Mouse (Mus musculus): Measurements from ENCODE around the gene Fnbp1. TPM values are rescaled to one million over a fixed set of nuclear protein-coding genes. Genes with fewer than 3 reads are reported as not detected.

Fnbp1 gene
- polyA plus RNA-seq, 1 experiment from 2014 or later = 21.6 TPM

GRCm38 (mm10) chr2:31118639-31119380, 23.0 kb downstream of the Fnbp1 start:
- no peaks in the 10 kb centered on the region for H3K36me3 ChIP-seq
- no peak overlapping the region for H3K4me3 ChIP-seq
- no peaks in the 10 kb centered on the region for H3K27me3 ChIP-seq
- H3K4me1 ChIP-seq (replicated peaks) = peaks cover 31% of the 10 kb centered on the region; the same call in 1 of the 2 replicates
- no peak overlapping the region for H3K9ac ChIP-seq
- H3K4me2 ChIP-seq = no peak overlapping the region
- H3K27ac ChIP-seq (replicated peaks) = no peak overlapping the region
- ATAC-seq (ENCODE audit: low read depth) = peak; percentile 40; the same call in 1 of the 2 replicates
- 82% methylated on average over 10 of the region's 10 CpGs for WGBS
- H3K9me3 ChIP-seq = no peaks in the 10 kb centered on the region

DNA sequence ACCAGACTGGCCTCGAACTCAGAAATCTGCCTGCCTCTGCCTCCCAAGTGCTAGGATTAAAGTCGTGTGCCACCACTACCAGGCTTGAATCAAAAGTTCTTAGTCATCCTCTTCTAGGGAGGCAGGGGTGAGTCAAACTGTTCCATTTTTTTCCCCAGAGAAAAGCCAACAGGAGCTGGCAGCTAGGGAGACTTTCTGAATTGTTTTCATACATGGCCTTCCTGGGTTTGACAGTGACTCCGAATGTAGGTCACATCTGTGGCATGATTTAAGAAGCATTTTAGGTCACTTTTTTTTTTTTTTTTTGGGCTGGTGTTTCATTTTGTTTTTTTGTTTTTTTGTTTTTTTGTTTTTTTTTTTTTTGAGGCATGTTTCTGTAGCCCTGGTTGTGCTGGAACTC, 23.6 kb downstream of the Fnbp1 start:
- no peak for ATAC-seq (ENCODE audit: low read depth)
- WGBS = 94% methylated on average over 3 of the region's 3 CpGs
- Histone ChIP-seq H3K36me3 (no peaks in the 10 kb centered on the region), H3K9me3 (no peaks in the 10 kb centered on the region), H3K4me3 (no peak overlapping the region), H3K9ac (no peak overlapping the region), H3K4me2 (no peak overlapping the region), H3K27me3 (no peaks in the 10 kb centered on the region), H3K4me1 (replicated peaks) (peaks cover 31% of the 10 kb centered on the region; the same call in 1 of the 2 replicates), H3K27ac (replicated peaks) (no peak overlapping the region)

GRCm38 (mm10) chr2:31115943-31116731, 25.7 kb downstream of the Fnbp1 start:
- Histone ChIP-seq H3K27me3 (no peaks in the 10 kb centered on the region), H3K9ac (no peak overlapping the region), H3K4me2 (no peak overlapping the region), H3K9me3 (no peaks in the 10 kb centered on the region), H3K4me1 (replicated peaks) (peaks cover 31% of the 10 kb centered on the region; the same call in 1 of the 2 replicates), H3K36me3 (no peaks in the 10 kb centered on the region), H3K27ac (replicated peaks) (no peak overlapping the region), H3K4me3 (no peak overlapping the region)
- 71% methylated on average over 10 of the region's 10 CpGs for WGBS
- no peak for ATAC-seq (ENCODE audit: low read depth)

- H3K27me3 ChIP-seq = no peaks in the 10 kb centered on the region
- peaks cover 31% of the 10 kb centered on the region; the same call in 1 of the 2 replicates for H3K4me1 ChIP-seq (replicated peaks)
- no peaks in the 10 kb centered on the region for H3K9me3 ChIP-seq
- no peaks in the 10 kb centered on the region for H3K36me3 ChIP-seq
- 0 out of 2 replicates have a peak overlapping the region, but pooled peaks have one; percentile 23 for H3K27ac ChIP-seq (replicated peaks)
- WGBS = 66% methylated on average over 10 of the region's 10 CpGs
- no peak for ATAC-seq (ENCODE audit: low read depth)
- H3K4me2 ChIP-seq = no peak overlapping the region
- H3K9ac ChIP-seq = no peak overlapping the region
- H3K4me3 ChIP-seq = no peak overlapping the region
Measured at GRCm38 (mm10) chr2:31115091-31115942, 26.5 kb downstream of the Fnbp1 start.

GRCm38 (mm10) chr2:31114205-31114604, 27.6 kb downstream of the Fnbp1 start:
- no peak for ATAC-seq (ENCODE audit: low read depth)
- Histone ChIP-seq H3K36me3 (no peaks in the 10 kb centered on the region), H3K27ac (replicated peaks) (no peak overlapping the region), H3K4me3 (no peak overlapping the region), H3K9me3 (no peaks in the 10 kb centered on the region), H3K4me2 (no peak overlapping the region), H3K4me1 (replicated peaks) (peaks cover 21% of the 10 kb centered on the region; the same call in 1 of the 2 replicates), H3K9ac (no peak overlapping the region), H3K27me3 (no peaks in the 10 kb centered on the region)
- WGBS = 94% methylated on average over 2 of the region's 2 CpGs

DNA sequence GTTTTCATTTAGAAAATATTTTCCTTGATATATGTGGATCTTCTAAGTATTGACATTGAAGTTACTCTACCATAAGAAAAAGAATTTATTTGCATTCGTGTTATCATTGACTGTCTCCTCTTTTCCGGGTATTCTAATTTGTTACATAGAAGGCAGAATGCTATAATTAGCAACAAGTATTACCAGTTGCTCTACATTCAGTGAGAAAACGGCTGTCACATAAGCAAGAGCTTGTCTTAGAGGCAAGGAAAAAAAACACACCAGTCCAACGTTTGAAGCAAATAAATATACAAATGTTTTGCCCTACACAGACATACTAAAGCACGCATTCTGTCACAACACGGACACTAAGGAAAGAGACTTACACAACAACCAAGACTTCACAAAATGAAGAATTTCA, 30.1 kb downstream of the Fnbp1 start:
- Histone ChIP-seq H3K9ac (no peak overlapping the region), H3K4me1 (replicated peaks) (peaks cover 34% of the 10 kb centered on the region), H3K27me3 (no peaks in the 10 kb centered on the region), H3K4me3 (no peak overlapping the region), H3K9me3 (no peaks in the 10 kb centered on the region), H3K27ac (replicated peaks) (no peak overlapping the region), H3K4me2 (no peak overlapping the region), H3K36me3 (no peaks in the 10 kb centered on the region)
- 87% methylated on average over 6 of the region's 6 CpGs for WGBS
- ATAC-seq (ENCODE audit: low read depth) = no peak

DNA sequence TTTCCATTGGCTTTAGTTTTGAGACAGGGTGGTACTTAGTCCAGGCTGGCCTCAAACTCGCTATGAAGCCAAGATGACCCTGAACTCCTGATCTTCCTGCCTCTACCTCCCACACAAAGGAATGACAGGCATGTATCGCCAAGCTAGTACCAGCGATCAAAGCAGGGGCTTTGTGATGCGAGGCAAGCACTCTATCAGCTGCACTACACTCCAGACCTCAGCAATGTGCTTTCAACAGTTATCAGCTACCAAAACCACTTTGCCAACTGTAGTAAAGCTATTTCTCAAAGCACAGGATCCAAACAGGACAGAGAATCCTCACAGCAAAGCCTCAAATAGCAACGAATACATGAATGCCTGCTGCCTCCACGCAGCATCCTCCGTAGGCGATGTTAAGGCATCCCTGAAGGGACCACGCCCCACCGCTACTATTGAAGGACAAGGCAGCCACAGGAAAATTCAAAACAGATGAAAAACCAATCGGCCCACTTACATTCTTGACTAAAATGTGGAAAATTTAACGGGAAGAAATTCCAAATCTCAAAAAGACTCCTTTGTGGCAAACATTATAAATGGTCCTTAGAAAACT, 31.8 kb downstream of the Fnbp1 start:
- Histone ChIP-seq H3K4me3 (no peak overlapping the region), H3K36me3 (no peaks in the 10 kb centered on the region)

DNA sequence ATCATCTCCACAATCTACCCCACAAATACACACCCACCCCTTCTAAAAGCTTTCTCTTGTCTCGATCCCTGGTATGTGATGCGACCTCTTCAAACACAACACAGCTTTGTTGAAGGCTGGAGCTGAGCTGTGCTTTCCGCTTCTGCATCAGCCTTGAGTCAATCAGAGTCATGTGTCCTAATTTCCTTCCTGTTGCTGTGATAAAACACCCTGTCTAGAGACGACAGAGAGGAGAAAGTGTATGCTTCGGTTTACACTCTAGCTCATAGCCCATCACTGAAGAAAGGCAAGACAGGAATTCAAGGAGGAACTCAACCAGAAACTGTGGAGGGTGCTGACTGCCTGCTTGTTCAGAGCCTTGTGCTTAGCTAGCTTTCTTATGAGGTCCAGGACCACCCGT, 33.6 kb downstream of the Fnbp1 start:
- H3K4me3 ChIP-seq = no peak overlapping the region
- H3K27ac ChIP-seq (replicated peaks) = peak overlapping the region; percentile 82; the same call in 1 of the 2 replicates
- H3K4me2 ChIP-seq = no peak overlapping the region
- WGBS = 80% methylated on average over 6 of the region's 6 CpGs
- no peak for ATAC-seq (ENCODE audit: low read depth)
- peaks cover 22% of the 10 kb centered on the region for H3K4me1 ChIP-seq (replicated peaks)
- no peak overlapping the region for H3K9ac ChIP-seq
- H3K27me3 ChIP-seq = no peaks in the 10 kb centered on the region
- no peaks in the 10 kb centered on the region for H3K36me3 ChIP-seq
- no peaks in the 10 kb centered on the region for H3K9me3 ChIP-seq

More for the DNA sequence above, 31.8 kb downstream of the Fnbp1 start:
- WGBS = 79% methylated on average over 12 of the region's 12 CpGs
- H3K9ac ChIP-seq = no peak overlapping the region
- no peaks in the 10 kb centered on the region for H3K9me3 ChIP-seq
- ATAC-seq (ENCODE audit: low read depth) = no peak
- no peak overlapping the region for H3K27ac ChIP-seq (replicated peaks)
- H3K4me2 ChIP-seq = no peak overlapping the region
- H3K4me1 ChIP-seq (replicated peaks) = peaks cover 23% of the 10 kb centered on the region
- H3K27me3 ChIP-seq = no peaks in the 10 kb centered on the region

- Histone ChIP-seq H3K9ac (no peak overlapping the region; the same call in 1 of the 2 replicates), H3K4me2 (peak overlapping the region; percentile 25; the same call in 1 of the 2 replicates), H3K4me3 (no peak overlapping the region), H3K27me3 (no peaks in the 10 kb centered on the region), H3K4me1 (replicated peaks) (peaks cover 22% of the 10 kb centered on the region), H3K36me3 (no peaks in the 10 kb centered on the region), H3K9me3 (no peaks in the 10 kb centered on the region), H3K27ac (replicated peaks) (peak overlapping the region; percentile 82)
- ATAC-seq (ENCODE audit: low read depth) = peak; percentile 81
- 47% methylated on average over 11 of the region's 11 CpGs for WGBS
Measured at GRCm38 (mm10) chr2:31106621-31107320, 35.0 kb downstream of the Fnbp1 start.

DNA sequence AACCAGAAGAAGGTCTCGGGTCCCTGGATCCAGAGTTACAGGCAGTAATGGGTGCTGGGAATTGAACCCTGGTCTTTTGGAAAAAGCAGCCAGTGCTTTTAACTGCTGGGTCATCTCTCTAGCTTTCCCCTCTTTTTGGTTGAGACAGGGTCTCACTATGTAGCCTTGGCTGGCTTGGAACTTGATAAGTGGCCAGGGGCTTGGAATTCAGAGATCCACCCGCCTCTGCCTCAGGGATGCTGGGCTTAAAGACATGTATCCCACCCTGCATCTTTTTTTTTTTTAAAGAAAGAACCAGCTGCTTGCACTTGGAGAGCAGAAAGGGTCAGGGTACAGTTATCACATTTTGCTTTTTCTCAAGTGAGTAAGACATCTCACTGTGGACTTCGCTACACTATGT, 35.8 kb downstream of the Fnbp1 start:
- H3K27me3 ChIP-seq = no peaks in the 10 kb centered on the region
- H3K9me3 ChIP-seq = no peaks in the 10 kb centered on the region
- no peak overlapping the region for H3K4me2 ChIP-seq
- H3K27ac ChIP-seq (replicated peaks) = peak overlapping the region; percentile 82
- H3K9ac ChIP-seq = no peak overlapping the region
- H3K36me3 ChIP-seq = no peaks in the 10 kb centered on the region
- peaks cover 22% of the 10 kb centered on the region for H3K4me1 ChIP-seq (replicated peaks)
- ATAC-seq (ENCODE audit: low read depth) = no peak
- WGBS = 97% methylated on average over 3 of the region's 3 CpGs
- no peak overlapping the region for H3K4me3 ChIP-seq

- no peaks in the 10 kb centered on the region for H3K9me3 ChIP-seq
- WGBS = 84% methylated on average over 3 of the region's 3 CpGs
- H3K27ac ChIP-seq (replicated peaks) = no peak overlapping the region
- no peak overlapping the region for H3K9ac ChIP-seq
- H3K36me3 ChIP-seq = peaks cover 1% of the 10 kb centered on the region
- H3K4me1 ChIP-seq (replicated peaks) = peaks cover 22% of the 10 kb centered on the region
- H3K4me2 ChIP-seq = no peak overlapping the region
- H3K27me3 ChIP-seq = no peaks in the 10 kb centered on the region
- no peak for ATAC-seq (ENCODE audit: low read depth)
- H3K4me3 ChIP-seq = no peak overlapping the region
Measured at GRCm38 (mm10) chr2:31105279-31105678, 36.5 kb downstream of the Fnbp1 start.

All from neural tube, embryonic 13.5 days (tissue).